Mouse (Mus musculus) brain, embryonic 14.5 days (tissue): ENCODE data around the gene Gm19402.

Experiments used
- CTCF ChIP-seq: fragments of 200-500 bp; IDR thresholded peaks from 2 replicates; pipeline ENCODE4 v1.5.1; 2012; ENCODE audit warnings: inconsistent platforms, mild to moderate bottlenecking, moderate library complexity, borderline replicate concordance; ENCODE audit not compliant: insufficient read depth, insufficient read length; ENCODE audit errors: extremely low read depth
- POLR2A ChIP-seq: fragments of 200-500 bp; IDR thresholded peaks from 2 replicates; pipeline ENCODE4 v1.6.1; 2012; ENCODE audit warnings: mild to moderate bottlenecking, inconsistent platforms, borderline replicate concordance; ENCODE audit not compliant: poor library complexity, insufficient read depth, insufficient read length, severe bottlenecking; ENCODE audit errors: extremely low read depth

DNA sequence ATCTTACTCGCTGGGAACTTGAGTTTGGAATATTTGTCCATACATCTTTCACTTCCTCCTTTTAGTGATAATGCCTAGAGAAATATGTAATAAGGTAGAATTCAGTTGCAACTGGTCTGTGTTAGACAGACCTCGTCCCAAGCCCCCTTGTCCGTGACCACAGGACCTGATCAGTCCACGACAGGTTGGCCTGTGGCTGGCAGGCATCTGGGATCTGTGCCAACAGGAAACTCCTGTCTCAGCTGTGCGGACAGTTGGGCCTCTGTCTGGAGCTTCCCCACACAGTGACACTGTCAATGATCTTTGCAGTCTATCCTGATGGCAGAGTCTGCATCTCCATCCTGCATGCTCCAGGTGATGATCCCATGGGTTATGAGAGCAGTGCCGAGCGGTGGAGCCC is 47.4 kb downstream of the Gm19402 start:
- TF ChIP-seq POLR2A (no peak), CTCF (no peak)
